Mouse (Mus musculus) retina, embryonic 14.5 days (tissue): ENCODE measurements around the gene Smarca2.
A peak's percentile ranks its signal among the peaks of the same experiment; 100 is the strongest.

Experiments
- DNase-seq: peaks from one replicate; pipeline ENCODE4 v3.0.0-alpha.2; 2015; ENCODE audit warnings: low spot score

Smarca2 gene

GRCm38 (mm10) chr19:26776066-26777025 lies 171.5 kb downstream of the Smarca2 start:
- no peak for DNase-seq

- no peak for DNase-seq
These were observed 173.3 kb downstream of the Smarca2 start for GRCm38 (mm10) chr19:26778199-26778598.

GRCm38 (mm10) chr19:26781209-26781608 lies 176.4 kb downstream of the Smarca2 start:
- no peak for DNase-seq

GRCm38 (mm10) chr19:26788446-26788845 lies 183.6 kb downstream of the Smarca2 start:
- DNase-seq, result no peak

GRCm38 (mm10) chr19:26790386-26791346 lies 185.8 kb downstream of the Smarca2 start:
- no peak for DNase-seq

- DNase-seq, result no peak
These were observed 189.5 kb downstream of the Smarca2 start for GRCm38 (mm10) chr19:26794315-26794714.

- no peak for DNase-seq
These were observed 191.2 kb downstream of the Smarca2 start for GRCm38 (mm10) chr19:26796006-26796405.

- DNase-seq, result no peak
These were observed 199.6 kb downstream of the Smarca2 start for GRCm38 (mm10) chr19:26804401-26804800.

- peak; percentile 58 for DNase-seq
These were observed 209.8 kb downstream of the Smarca2 start for GRCm38 (mm10) chr19:26814629-26815028.

GRCm38 (mm10) chr19:26817901-26818300 lies 213.1 kb downstream of the Smarca2 start:
- DNase-seq, result no peak
